26 mouse cellular contexts compared by ENCODE assay signal in the genomic region with DNA sequence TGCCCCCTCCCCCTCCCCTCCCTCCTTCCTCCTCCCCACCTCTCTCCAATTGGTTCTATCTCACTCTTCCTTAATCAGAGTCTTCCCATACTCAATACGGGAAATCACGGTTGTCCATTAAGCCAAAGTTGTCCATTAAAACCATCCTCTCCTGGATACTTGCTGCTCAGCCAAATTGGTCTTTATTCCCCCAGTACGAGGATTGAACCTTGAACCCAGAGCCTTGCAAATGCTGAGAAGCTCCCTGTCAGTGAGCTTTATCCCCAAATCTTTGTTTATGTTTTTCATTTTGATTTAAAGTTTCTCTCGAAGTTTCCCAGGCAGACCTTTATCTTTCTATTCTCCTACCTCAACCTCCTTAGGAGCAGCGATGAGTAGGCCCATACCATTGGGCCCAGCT.
DNase-seq lines count a peak whose midpoint lies in the region; ATAC-seq lines count a peak whose summit lies in the region.
"Had no signal": no experiment of that assay in that cellular context is flagged by ENCODE, and none has a peak within 500 bp of the region (broad histone marks: within the 10 kb centered on the region; RNA-seq: fewer than 3 reads in every experiment).

No protein-coding gene starts in this region.

- no peak overlapping the region for H3K9ac ChIP-seq in hindbrain, embryonic 13.5 days
- no peak overlapping the region for H3K9ac ChIP-seq in kidney, embryonic 15.5 days
- H3K9ac ChIP-seq in limb, embryonic 15.5 days: no peak overlapping the region
- H3K9ac ChIP-seq: forebrain, embryonic 13.5 days; hindbrain, embryonic 14.5 days; liver, embryonic 14.5 days; neural tube, embryonic 12.5 days had no signal

- 0 out of 2 replicates have a peak overlapping the region, but pooled peaks have one; percentile 35 for H3K27ac ChIP-seq in hindbrain, embryonic 10.5 days
- no peak overlapping the region for H3K27ac ChIP-seq in hindbrain, embryonic 13.5 days
- H3K27ac ChIP-seq in kidney, embryonic 15.5 days: no peak overlapping the region
- peak overlapping the region; percentile 65; the same call in 1 of the 2 replicates for H3K27ac ChIP-seq in limb, embryonic 15.5 days
- H3K27ac ChIP-seq: forebrain, embryonic 13.5 days; hindbrain, embryonic 14.5 days; liver, embryonic 14.5 days; midbrain, embryonic 10.5 days; neural tube, embryonic 12.5 days had no signal

- 0 out of 2 replicates have a peak, but pooled peaks cover 2% of the 10 kb centered on the region for H3K9me3 ChIP-seq in hindbrain, embryonic 10.5 days
- H3K9me3 ChIP-seq in hindbrain, embryonic 13.5 days: no peaks in the 10 kb centered on the region
- H3K9me3 ChIP-seq in kidney, embryonic 15.5 days (replicated peaks): no peaks in the 10 kb centered on the region
- H3K9me3 ChIP-seq in limb, embryonic 15.5 days: no peaks in the 10 kb centered on the region
- H3K9me3 ChIP-seq: forebrain, embryonic 13.5 days; G1E; midbrain, embryonic 10.5 days; neural tube, embryonic 12.5 days had no signal

- no peaks in the 10 kb centered on the region for H3K27me3 ChIP-seq in hindbrain, embryonic 10.5 days (ENCODE audit: insufficient read depth, poor library complexity, severe bottlenecking)
- no peaks in the 10 kb centered on the region for H3K27me3 ChIP-seq in hindbrain, embryonic 13.5 days
- H3K27me3 ChIP-seq in kidney, embryonic 15.5 days: no peaks in the 10 kb centered on the region
- H3K27me3 ChIP-seq in limb, embryonic 15.5 days: no peaks in the 10 kb centered on the region
- H3K27me3 ChIP-seq: forebrain, embryonic 13.5 days; neural tube, embryonic 12.5 days had no signal

- no peak for ATAC-seq in hindbrain, embryonic 13.5 days (ENCODE audit: low FRiP score)
- ATAC-seq in kidney, embryonic 15.5 days (replicated peaks; ENCODE audit: low FRiP score): peak; percentile 40; the same call in 1 of the 2 replicates
- no peak for ATAC-seq in limb, embryonic 15.5 days (ENCODE audit: insufficient number of reproducible peaks, low FRiP score, low TSS enrichment, low read depth)
- ATAC-seq: forebrain, embryonic 13.5 days; intestine, postnatal 0 days had no signal

- peaks cover 20% of the 10 kb centered on the region for H3K4me1 ChIP-seq in hindbrain, embryonic 10.5 days (replicated peaks)
- H3K4me1 ChIP-seq in hindbrain, embryonic 13.5 days (replicated peaks): peaks cover 9% of the 10 kb centered on the region; the same call in 1 of the 2 replicates
- peaks cover 17% of the 10 kb centered on the region for H3K4me1 ChIP-seq in kidney, embryonic 15.5 days
- H3K4me1 ChIP-seq in limb, embryonic 15.5 days: peaks cover 11% of the 10 kb centered on the region
- H3K4me1 ChIP-seq: forebrain, embryonic 13.5 days; neural tube, embryonic 12.5 days had no signal

- no peaks in the 10 kb centered on the region for H3K36me3 ChIP-seq in hindbrain, embryonic 10.5 days
- no peaks in the 10 kb centered on the region for H3K36me3 ChIP-seq in hindbrain, embryonic 13.5 days
- no peaks in the 10 kb centered on the region for H3K36me3 ChIP-seq in kidney, embryonic 15.5 days
- H3K36me3 ChIP-seq in limb, embryonic 15.5 days: no peaks in the 10 kb centered on the region
- H3K36me3 ChIP-seq: G1E; midbrain, embryonic 10.5 days; neural tube, embryonic 12.5 days had no signal

- DNase-seq in hindbrain, embryonic 10.5 days (ENCODE audit: low spot score): no peak
- no peak for DNase-seq in kidney, postnatal 4 days
- peak; percentile 19 to 55 for DNase-seq in kidney, postnatal 36 days
- DNase-seq in lung, postnatal 25 days (ENCODE audit: low spot score): no peak
- DNase-seq: adrenal gland, postnatal 10 days; cerebellum, adult 11 months; cerebellum, adult 9-10 months; cerebellum, postnatal 36 days; gastrocnemius, postnatal 14 days; heart, postnatal 36 days; lung, adult 2 months; lung, postnatal 10 days; right cerebral cortex, adult 18-20 months; spleen, adult 18-20 months; thymus, postnatal 14 days had no signal

- WGBS in hindbrain, embryonic 10.5 days: 87% methylated on average over 5 of the region's 5 CpGs
- 93% methylated on average over 5 of the region's 5 CpGs for WGBS in hindbrain, embryonic 13.5 days
- 79% methylated on average over 5 of the region's 5 CpGs for WGBS in kidney, embryonic 15.5 days
- 82% methylated on average over 5 of the region's 5 CpGs for whole genome bisulfite sequencing in limb, embryonic 15.5 days

- H3K4me3 ChIP-seq in hindbrain, embryonic 10.5 days: no peak overlapping the region
- H3K4me3 ChIP-seq in hindbrain, embryonic 13.5 days: no peak overlapping the region
- H3K4me3 ChIP-seq in kidney, embryonic 15.5 days (replicated peaks): no peak overlapping the region
- H3K4me3 ChIP-seq in limb, embryonic 15.5 days: no peak overlapping the region
- H3K4me3 ChIP-seq: forebrain, embryonic 13.5 days; midbrain, embryonic 10.5 days; myocyte; neural tube, embryonic 12.5 days had no signal

- H3K4me2 ChIP-seq in hindbrain, embryonic 13.5 days: no peak overlapping the region
- no peak overlapping the region for H3K4me2 ChIP-seq in kidney, embryonic 15.5 days
- H3K4me2 ChIP-seq in limb, embryonic 15.5 days: no peak overlapping the region
- H3K4me2 ChIP-seq: forebrain, embryonic 13.5 days; hindbrain, embryonic 14.5 days; neural tube, embryonic 12.5 days had no signal

Comparison
In these comparisons a context has a peak if more than half of its experiments do, and no peak if none do; other contexts are left out.
1. DNase-seq: peak in kidney, postnatal 36 days (2 of 2); none in hindbrain, embryonic 10.5 days (single experiment), kidney, postnatal 4 days (0 of 2) and lung, postnatal 25 days (single experiment).
2. H3K27ac ChIP-seq: peak in hindbrain, embryonic 10.5 days (single experiment) and limb, embryonic 15.5 days (single experiment); none in hindbrain, embryonic 13.5 days (single experiment) and kidney, embryonic 15.5 days (single experiment).